Mouse (Mus musculus): ENCODE measurements around the gene Supt20.

DNA sequence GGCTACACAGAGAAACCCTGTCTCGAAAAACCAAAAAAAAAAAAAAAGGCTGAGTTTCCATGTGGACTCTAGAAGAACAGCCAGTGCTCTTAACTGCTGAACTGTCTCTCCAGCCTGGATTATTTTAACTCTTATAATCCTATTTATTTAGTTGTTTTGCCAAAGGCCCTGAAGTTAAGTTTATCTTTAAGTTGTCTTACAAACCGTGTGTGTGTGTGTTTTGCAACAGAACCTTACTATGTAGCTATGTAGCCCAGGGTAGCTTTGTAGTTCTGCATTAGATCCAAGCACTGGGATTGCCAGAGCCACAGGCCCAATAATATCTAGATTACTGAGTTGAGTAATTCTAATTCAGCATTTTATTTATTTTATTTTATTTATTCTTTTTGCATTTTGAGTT, 32.7 kb downstream of the Supt20 start:
- no peak for TF ChIP-seq POLR2A (IDR thresholded peaks at IDR 0.05; ENCODE audit: borderline replicate concordance, extremely low read depth, low read depth, low read length)
- no peak for TF ChIP-seq CTCF (IDR thresholded peaks at IDR 0.05; ENCODE audit: insufficient read depth, low read length)

All from lung, adult 2 months (tissue).